Mouse (Mus musculus) hindbrain, postnatal 0 days (tissue): ENCODE measurements around the gene Mrpl12. TPM values are rescaled to one million over a fixed set of nuclear protein-coding genes. Genes with fewer than 3 reads are reported as not detected.

ENCODE experiments used
- ATAC-seq: fragments of 200-750 bp; cut with Nextera tagmentation; 2 replicates; pipeline ENCODE4 v1.8.0; 2017; ENCODE audit warnings: mild to moderate bottlenecking, moderate TSS enrichment, moderate library complexity
- DNase-seq: peaks from one replicate; pipeline ENCODE4 v3.0.0-alpha.2; 2015; ENCODE audit warnings: low spot score
- H3K27ac ChIP-seq: fragments of 300-500 bp; sonication (generic); 2 replicates; pipeline ENCODE4 v1.5.1; 2014; ENCODE audit warnings: mild to moderate bottlenecking
- H3K27me3 ChIP-seq: fragments of 300-500 bp; sonication (generic); 2 replicates; pipeline ENCODE4 v1.6.1; 2014; ENCODE audit warnings: low read length, mixed read lengths; ENCODE audit not compliant: insufficient read depth
- H3K36me3 ChIP-seq: fragments of 300-500 bp; sonication (generic); 2 replicates; pipeline ENCODE4 v1.6.1; 2014; ENCODE audit warnings: low read length, mixed read lengths; ENCODE audit not compliant: insufficient read depth
- H3K4me1 ChIP-seq: fragments of 300-500 bp; sonication (generic); 2 replicates; pipeline ENCODE4 v1.6.1; 2014; ENCODE audit warnings: antibody characterized with exemption, low read length, mixed read lengths; ENCODE audit not compliant: insufficient read depth
- H3K4me2 ChIP-seq: fragments of 300-500 bp; sonication (generic); 2 replicates; pipeline ENCODE4 v1.6.1; 2014; ENCODE audit warnings: low read depth, mild to moderate bottlenecking, low read length, moderate library complexity, mixed read lengths
- H3K4me3 ChIP-seq: fragments of 300-500 bp; sonication (generic); 2 replicates; pipeline ENCODE4 v1.5.1; 2014; ENCODE audit warnings: low read length
- H3K9ac ChIP-seq: fragments of 300-500 bp; sonication (generic); replicated peaks from 2 replicates; pipeline ENCODE4 v1.6.1; 2014; ENCODE audit warnings: mild to moderate bottlenecking, low read length, moderate library complexity, mixed read lengths
- H3K9me3 ChIP-seq: fragments of 300-500 bp; sonication (generic); 2 replicates; pipeline ENCODE4 v1.6.1; 2016; ENCODE audit warnings: low read length, mixed read lengths
- CTCF ChIP-seq: IDR thresholded peaks from 2 replicates; pipeline ENCODE4 v1.5.1; 2016; ENCODE audit warnings: antibody characterized with exemption, control low read depth, low read depth
- WGBS: fragments of 180-500 bp; shearing (Covaris S2); extraction: QIAGEN DNeasy Blood & Tissue Kit; methylation state at CpG from one replicate; pipeline ENCODE4 v1.1.7; 2014; 5-methylcytosine and 5-hydroxymethylcytosine counted together
- polyA plus RNA-seq: library from polyadenylated mRNA; unstranded; fragments of >200 nt; fragmentation: Nextera tagmentation; extraction: Ambion mirVana; gene quantifications from 2 replicates; pipeline ENCODE4 v1.2.1, GENCODE M21; 2015
- total RNA-seq: library from RNA; depleted of rRNA; stranded (reverse); fragments of >200 nt; gene quantifications from 2 replicates; pipeline ENCODE4 v1.2.3, GENCODE M21; 2014

Mrpl12 gene
- total and polyA plus RNA-seq, 2 experiments from 2014 or later: 52.4 to 155 TPM

- Histone ChIP-seq H3K9me3 (no peaks in the 10 kb centered on the region), H3K4me3 (no peak overlapping the region), H3K27ac (peak overlapping the region; percentile 76), H3K4me2 (peak overlapping the region; percentile 77; the same call in 1 of the 2 replicates), H3K36me3 (peaks cover 26% of the 10 kb centered on the region), H3K4me1 (peaks cover 24% of the 10 kb centered on the region), H3K9ac (no peak overlapping the region), H3K27me3 (no peaks in the 10 kb centered on the region)
- DNase-seq (no peak), ATAC-seq (no peak)
- TF ChIP-seq CTCF: peak; percentile 33; the same call in 1 of the 2 replicates
- WGBS: 29% methylated on average over 4 of the region's 4 CpGs
Measured at GRCm38 (mm10) chr11:120490291-120491046, 6.1 kb downstream of the Mrpl12 start.

GRCm38 (mm10) chr11:120491317-120492023 is 7.1 kb downstream of the Mrpl12 start, which contains the start of gene Slc25a10:
Slc25a10 (plus strand) TSS chr11:120491840.
- peak within 1 kb of the TSS; percentile 77 for H3K4me2 ChIP-seq
- under 1% methylated on average over 35 of the region's 35 CpGs for WGBS
- peak; percentile 95 for DNase-seq
- H3K36me3 ChIP-seq: peaks cover 35% of the 10 kb centered on the region
- peak within 1 kb of the TSS; percentile 59 for H3K9ac ChIP-seq
- TF ChIP-seq CTCF: no peak
- peak; percentile 89 for ATAC-seq
- H3K4me3 ChIP-seq: peak within 1 kb of the TSS; percentile 63
- peaks cover 19% of the 10 kb centered on the region for H3K4me1 ChIP-seq
- H3K27me3 ChIP-seq: no peaks in the 10 kb centered on the region
- H3K27ac ChIP-seq: peak within 1 kb of the TSS; percentile 76
- H3K9me3 ChIP-seq: no peaks in the 10 kb centered on the region

DNA sequence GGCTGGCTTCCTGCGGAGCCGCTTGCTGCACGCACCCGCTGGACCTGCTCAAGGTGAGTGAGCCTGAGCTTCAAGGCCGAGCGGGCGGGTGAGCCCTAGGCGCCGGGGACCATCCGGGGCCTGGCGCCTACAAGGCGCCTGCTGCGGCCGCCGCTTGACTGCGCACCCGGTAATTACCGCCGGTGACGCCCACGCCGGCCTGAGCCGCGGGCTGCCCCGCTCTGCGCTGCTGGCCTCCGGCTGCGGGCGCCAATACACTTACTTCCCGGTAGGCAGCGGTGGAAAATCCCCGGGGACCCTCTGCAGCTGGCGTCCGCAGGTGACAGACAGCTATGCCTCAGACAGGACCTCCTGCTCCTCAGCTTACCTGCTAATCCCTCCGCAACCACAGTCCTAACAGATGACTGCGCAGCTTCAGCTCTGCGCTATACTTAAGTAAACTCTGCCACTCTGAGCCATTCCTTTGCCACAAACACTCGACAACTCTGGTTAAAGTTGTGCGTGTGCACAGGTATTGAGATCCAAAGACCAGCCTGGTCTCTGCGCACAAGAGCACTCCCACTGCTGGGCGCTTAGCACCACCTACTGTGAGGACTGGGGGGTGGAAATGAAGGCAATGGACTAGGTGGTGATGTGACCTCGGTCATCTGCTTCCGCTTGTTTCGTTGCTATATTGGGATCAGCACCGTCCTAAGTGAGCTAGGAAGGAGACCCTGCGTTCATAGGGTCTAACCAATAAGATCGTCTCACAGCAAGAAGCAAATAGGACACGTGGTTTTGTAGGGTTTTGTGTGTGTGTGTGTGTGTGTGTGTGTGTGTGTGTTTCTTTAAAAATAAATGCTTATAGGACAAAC is 7.8 kb downstream of the Mrpl12 start:
- H3K36me3 ChIP-seq: peaks cover 40% of the 10 kb centered on the region
- WGBS: under 1% methylated on average over 45 of the region's 48 CpGs

DNA sequence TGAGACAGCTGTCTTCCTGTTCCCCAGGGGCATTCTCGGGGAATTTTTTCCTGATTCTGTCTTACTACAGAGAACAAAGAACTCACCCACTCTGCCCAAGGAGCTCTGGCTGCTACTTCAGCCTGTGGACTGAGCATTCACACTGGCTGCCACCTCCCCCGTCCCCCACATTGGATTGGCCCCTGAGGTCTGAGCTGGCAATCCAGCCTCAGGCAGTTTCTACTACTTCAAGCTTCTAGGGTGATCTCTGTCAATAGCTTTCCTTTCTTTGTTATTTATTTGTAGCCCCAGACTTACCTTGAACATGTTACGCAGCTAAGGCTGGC is 8.4 kb downstream of the Mrpl12 start:
- H3K4me1 ChIP-seq: peaks cover 19% of the 10 kb centered on the region
- peak overlapping the region; percentile 56; the same call in 1 of the 2 replicates for H3K27ac ChIP-seq
- ATAC-seq (no peak), DNase-seq (no peak)
- peak overlapping the region; percentile 77 for H3K4me2 ChIP-seq
- H3K27me3 ChIP-seq: no peaks in the 10 kb centered on the region
- no peaks in the 10 kb centered on the region for H3K9me3 ChIP-seq
- H3K9ac ChIP-seq: peak overlapping the region; percentile 59
- H3K36me3 ChIP-seq: peaks cover 40% of the 10 kb centered on the region
- WGBS: 23% methylated on average over 3 of the region's 3 CpGs
- peak overlapping the region; percentile 63 for H3K4me3 ChIP-seq
- TF ChIP-seq CTCF: no peak

More for the DNA sequence above, 7.8 kb downstream of the Mrpl12 start:
- Histone ChIP-seq H3K4me2 (peak overlapping the region; percentile 77), H3K9me3 (no peaks in the 10 kb centered on the region), H3K4me1 (peaks cover 19% of the 10 kb centered on the region), H3K27me3 (no peaks in the 10 kb centered on the region), H3K9ac (peak overlapping the region; percentile 59), H3K4me3 (peak overlapping the region; percentile 63), H3K27ac (peak overlapping the region; percentile 76)
- peak; percentile 39 for ATAC-seq
- peak; percentile 54 for DNase-seq
- TF ChIP-seq CTCF: no peak; the same call in 1 of the 2 replicates

- Histone ChIP-seq H3K9me3 (no peaks in the 10 kb centered on the region), H3K27me3 (no peaks in the 10 kb centered on the region), H3K27ac (peak overlapping the region; percentile 56; the same call in 1 of the 2 replicates), H3K9ac (peak overlapping the region; percentile 59), H3K4me1 (peaks cover 19% of the 10 kb centered on the region), H3K36me3 (peaks cover 39% of the 10 kb centered on the region), H3K4me2 (peak overlapping the region; percentile 77), H3K4me3 (peak overlapping the region; percentile 63)
- no peak for TF ChIP-seq CTCF
- ATAC-seq (no peak), DNase-seq (no peak)
- WGBS: 49% methylated on average over 3 of the region's 3 CpGs
Measured at GRCm38 (mm10) chr11:120493351-120493750, 8.9 kb downstream of the Mrpl12 start.

GRCm38 (mm10) chr11:120493911-120494310 is 9.5 kb downstream of the Mrpl12 start:
- Histone ChIP-seq H3K27me3 (no peaks in the 10 kb centered on the region), H3K27ac (no peak overlapping the region), H3K36me3 (peaks cover 38% of the 10 kb centered on the region), H3K9ac (no peak overlapping the region), H3K9me3 (no peaks in the 10 kb centered on the region), H3K4me1 (peaks cover 19% of the 10 kb centered on the region), H3K4me2 (no peak overlapping the region), H3K4me3 (no peak overlapping the region)
- ATAC-seq (no peak), DNase-seq (no peak)
- WGBS: 85% methylated on average over 3 of the region's 3 CpGs
- no peak for TF ChIP-seq CTCF
